Mouse (Mus musculus) gastrocnemius, postnatal 25 days (tissue): ENCODE results near the gene Nucb1. TPM values are rescaled to one million over a fixed set of nuclear protein-coding genes. Genes with fewer than 3 reads are reported as not detected.
"Not testable (repeated sequence)": the region's sequence is repeated elsewhere in the genome, so short reads cannot be mapped to it uniquely, and the experiment has no call there.

ENCODE experiments used
- DNase-seq: peaks from one replicate; pipeline ENCODE4 v3.0.0; 2022
- long read RNA-seq, 2 experiments: library from polyadenylated mRNA; stranded (forward); transcript quantifications; one replicate each; pipeline ENCODE4 v2.0.0; 2021
- total RNA-seq, 2 experiments: library from RNA; stranded (reverse); gene quantifications; 1 replicate in 1 of 2; 2 replicates in 1 of 2; pipeline ENCODE4 v1.2.3; 2021

The Nucb1 gene
- total RNA-seq = 10 to 100 TPM; 60.8 to 73.2 TPM
- long read RNA-seq, experiment 1, full-length matches to known transcripts = 40 of 59 reads
- long read RNA-seq, experiment 1, partial matches to known transcripts = 15 of 59 reads
- long read RNA-seq, experiment 1, other reads (novel, unspliced or antisense) = 4 of 59 reads
- long read RNA-seq, experiment 2, full-length matches to known transcripts = 57 of 69 reads
- long read RNA-seq, experiment 2, partial matches to known transcripts = 7 of 69 reads
- long read RNA-seq, experiment 2, other reads (novel, unspliced or antisense) = 5 of 69 reads

DNA sequence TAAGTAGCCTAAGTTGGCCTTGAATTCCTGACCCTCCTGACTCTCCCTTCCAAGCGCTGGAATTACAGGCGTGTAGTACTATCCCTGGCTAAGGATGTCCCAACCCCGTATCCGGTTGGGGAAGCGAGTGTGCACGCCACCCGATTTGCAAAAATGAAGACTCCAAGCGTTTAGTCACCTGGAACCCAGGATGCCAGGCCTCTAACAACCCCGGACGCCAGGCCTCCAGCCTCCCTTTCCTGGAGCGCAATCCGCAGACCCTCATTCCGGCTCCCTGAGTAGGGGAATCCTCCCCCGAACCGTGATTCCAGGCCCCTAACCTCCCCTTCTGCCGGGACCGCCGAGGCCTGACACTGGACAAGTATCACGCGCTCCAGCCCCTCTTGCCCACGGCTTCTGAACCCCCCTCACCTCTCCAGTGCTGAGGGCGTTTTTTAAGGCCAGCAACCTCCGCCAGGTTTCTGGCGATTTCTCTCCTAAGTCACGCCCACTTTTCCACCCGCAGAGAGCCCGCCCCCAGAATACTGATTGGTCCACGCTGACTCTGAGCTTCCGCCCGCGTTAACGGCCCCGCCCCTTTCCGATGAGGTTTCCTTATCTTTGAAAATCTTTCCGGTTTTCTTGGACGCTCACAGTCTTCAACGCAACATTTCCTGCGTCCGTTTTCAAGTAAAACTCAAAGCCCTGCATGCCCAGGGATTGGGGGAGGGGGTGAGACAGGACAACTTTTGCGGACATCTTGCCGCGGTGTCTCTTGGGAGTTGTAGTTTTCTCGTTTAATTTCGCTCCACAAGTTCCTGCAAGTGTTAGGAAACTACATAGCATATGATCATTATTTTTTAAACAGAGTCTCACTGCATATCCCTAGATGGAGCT, at the start of gene Nucb1:
TSS of gene Nucb1 (minus strand) at position 495 of the 876 bp plus-strand sequence.
- DNase-seq = peak; percentile 89

DNA sequence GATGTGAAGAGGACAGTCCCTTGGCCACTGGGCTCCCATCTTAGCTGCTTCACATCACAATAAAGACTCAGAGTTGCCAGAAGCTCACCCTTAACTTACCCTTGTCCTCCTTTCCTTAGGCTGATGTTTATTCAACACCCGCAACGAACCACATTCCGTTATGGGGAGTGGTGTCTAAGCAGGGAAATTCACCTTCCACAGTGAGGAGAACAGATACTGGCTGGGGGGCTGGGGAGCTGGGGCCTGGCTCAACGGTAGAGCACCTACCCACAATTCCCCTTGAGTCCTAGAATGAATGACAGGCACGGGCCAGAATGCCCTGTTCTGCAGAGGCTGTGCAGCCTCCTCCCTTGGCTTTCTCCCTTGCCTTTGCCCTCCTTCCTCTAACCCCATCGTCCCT, 48.7 kb upstream of the Nucb1 start:
- no peak for DNase-seq

DNA sequence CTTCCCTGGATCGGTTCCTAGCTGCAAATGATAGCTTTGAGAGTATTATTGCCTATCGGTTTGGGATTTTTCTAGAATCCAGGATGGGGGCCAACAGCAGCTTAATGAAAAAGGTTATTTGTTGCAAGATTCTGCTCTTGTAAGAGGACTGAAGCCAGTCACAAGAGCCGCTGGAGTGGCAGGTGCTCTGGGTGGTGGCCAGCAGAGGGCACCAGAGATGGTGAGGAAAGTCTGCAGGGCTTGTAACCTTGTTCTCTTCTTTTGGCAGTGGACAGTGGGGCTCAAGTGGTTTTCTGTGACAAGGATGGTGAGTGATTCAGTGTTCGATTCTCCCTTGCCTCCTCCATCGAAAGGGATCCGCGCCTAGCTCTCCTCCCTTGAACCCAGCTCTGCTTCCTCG, 45.6 kb upstream of the Nucb1 start:
- DNase-seq = peak; percentile 74

DNA sequence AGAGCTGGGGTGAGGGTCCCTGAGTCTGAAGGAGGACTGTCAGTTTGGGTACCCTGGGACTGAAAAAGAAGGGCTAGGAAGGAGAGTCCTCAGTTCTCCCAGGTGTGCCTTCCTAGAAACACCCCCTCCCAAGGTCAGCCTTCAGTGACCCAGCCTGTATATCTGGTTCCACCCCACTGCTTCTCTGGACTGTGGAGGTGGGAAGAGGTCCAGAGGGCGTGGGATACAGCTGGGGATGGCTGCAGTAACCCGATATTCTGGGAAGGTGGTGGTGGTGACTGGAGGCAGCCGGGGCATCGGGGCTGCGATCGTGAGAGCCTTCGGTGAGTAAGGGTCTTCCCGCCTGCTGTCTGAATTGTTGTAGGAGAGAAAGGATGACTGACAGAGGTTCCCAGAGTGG, 44.5 kb upstream of the Nucb1 start, which contains the start of gene Hsd17b14:
TSS of gene Hsd17b14 (plus strand) at position 150 of the 400 bp plus-strand sequence.
- DNase-seq = no peak

DNA sequence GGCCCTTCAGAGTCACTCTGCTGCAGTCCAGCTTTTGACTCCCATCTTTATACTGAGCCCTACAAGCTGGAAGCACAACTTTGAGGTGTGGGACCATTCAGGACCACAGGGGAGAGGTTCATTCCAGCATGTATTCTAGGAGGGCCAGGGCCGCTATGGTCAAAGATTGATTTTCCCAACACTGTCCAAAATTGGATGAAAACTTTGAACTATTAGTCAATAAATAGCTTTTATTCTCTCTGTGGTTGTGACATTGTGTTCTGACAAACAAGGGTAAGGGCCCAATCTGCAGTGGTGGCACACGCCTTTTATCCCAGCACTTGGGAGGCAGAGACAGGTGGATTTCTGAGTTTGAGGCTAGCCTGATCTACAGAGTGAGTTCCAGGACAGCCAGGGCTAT, 43.8 kb upstream of the Nucb1 start:
- no peak for DNase-seq

DNA sequence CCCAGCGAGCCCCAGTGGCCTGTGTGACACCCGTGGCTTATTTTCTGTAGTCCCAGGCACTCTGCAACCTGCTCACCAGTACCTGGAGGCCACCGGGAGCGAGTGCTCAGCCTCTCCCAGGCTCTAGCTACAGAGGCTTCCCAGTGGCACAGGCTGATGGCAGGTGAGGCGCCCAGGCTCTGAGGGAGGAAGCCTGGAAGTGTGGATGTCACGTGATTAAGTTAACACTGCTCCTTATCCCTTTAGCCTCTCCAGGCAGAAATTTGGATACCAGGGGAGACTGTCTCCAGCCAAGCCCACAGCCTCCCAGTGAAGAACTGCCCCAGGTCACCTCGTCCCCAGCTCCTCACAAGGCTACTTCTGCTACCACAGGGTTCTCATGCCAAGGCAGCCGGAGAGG, 43.3 kb upstream of the Nucb1 start:
- no peak for DNase-seq

DNA sequence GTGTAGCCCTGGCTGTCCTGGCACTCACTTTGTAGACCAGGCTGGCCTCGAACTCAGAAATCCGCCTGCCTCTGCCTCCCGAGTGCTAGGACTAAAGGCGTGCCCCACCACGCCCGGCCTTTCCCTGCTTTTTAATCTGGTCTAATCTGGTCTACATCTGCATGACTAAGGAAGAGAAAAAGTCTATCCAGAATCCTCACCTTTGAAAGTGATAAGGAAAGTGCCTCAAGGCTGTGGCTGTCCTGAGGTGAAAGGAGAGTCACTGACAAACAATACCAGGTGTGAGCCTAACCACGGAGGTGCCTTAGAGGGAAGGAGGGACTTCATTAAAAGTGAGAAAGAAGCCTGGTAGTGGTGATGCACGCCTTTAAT, 41.3 kb upstream of the Nucb1 start:
- no peak for DNase-seq

DNA sequence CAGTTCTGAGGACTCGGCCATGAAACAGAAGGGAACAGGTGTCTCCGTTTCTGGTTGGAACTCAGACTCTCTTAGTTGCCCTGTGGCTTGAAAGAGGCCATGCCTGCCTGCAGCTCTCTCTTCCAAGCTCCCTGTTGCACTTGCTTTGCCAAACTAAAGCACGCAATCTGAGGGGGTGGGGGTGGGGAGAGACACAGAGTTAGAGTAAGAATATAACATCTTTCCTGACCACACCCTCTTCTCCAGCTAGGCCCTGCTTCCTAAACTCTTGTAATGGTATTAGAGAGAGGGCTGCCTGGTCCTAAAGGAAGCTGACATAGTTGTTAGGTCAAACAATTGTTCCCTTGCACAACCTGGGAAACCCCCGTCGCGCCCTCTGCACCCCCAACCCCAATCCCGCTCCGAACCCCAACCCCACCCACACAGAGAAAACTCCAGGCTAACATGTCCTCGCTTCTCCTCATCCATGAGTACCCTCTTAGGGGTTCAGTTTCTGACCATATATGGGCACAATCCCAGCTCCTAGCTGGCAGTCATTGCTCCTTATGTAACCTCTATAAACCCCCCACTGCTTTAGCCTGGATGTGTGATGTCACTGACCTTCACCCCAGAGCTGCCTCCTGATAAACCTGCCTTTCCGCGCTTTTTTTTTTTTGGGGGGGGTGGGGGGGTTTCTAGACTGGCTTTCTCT, 40.8 kb upstream of the Nucb1 start:
- DNase-seq = no peak

DNA sequence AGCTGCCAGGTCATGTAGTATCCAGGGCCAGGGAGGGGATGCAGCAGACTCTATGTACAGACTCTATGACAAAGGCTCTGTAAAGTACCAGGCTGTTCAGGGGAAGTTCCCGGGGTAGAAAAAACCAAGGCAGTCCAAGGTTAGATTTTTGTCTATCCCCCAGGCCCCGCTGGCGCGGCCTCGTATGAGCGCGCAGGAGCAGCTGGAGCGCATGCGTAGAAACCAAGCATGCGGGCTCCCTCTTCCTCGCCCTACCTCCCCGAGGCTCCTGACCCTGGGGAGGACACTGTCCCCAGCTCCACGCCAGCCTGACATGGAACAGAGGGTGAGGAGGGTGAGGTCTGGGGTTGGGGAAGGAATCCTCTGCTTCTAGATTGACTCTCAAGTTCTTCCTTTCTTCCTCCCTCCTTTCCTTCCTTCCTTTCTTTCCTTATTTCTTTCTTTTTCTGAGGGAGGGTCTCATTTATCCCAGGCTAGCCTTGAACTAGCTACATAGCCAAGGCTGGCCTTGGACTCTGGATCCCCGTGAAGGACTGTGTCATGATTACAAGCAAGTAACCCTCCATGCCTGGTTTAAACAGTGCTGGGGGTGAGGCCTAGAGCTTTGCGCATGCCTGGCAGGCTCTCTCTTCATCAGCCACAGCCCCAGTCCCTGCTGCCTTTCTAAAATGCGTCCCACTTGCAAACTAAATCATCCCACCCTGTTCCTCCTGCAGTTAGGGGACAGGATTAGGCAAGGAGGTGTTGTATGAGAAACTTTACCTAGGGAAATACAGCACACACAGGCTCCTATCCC, 39.6 kb upstream of the Nucb1 start:
- DNase-seq = no peak

DNA sequence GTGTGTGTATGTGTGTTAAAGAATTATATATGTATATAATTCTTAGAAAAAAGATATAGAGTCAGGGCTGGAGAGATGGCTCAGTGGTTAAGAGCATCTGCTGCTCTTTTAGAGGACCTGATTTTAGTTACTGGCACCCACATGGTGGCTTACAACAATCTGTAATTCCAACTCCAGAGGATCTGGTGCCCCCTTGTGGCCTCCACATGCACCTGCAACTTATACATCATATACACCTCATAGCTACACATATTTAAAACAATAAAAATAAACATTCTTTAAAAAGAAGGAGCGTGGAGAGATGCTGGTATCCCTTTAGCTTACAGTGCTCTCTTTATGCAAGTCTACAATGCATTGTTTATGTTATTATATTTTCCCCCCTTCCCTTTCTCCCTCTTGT, 34.3 kb upstream of the Nucb1 start:
- DNase-seq = no peak

DNA sequence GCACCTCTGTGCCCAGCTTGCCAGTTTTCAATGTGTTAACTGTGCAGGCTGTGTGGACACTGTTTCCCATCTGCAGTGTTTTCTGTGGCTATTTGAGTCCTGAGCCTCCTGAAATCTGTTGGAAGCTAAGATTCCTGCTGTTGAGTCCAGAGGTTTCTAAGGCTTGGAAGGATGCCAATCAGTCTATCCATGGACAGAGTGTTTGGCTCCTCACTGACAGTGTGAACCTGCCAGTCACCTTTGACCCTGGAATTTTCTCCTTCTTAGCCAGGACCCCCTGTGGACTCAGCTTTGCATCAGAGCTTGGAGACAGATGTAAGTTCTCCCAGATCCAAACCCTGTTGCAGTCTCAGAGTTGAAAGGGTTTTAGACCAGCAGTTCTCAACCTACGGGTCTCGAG, 30.0 kb upstream of the Nucb1 start:
- DNase-seq = no peak

DNA sequence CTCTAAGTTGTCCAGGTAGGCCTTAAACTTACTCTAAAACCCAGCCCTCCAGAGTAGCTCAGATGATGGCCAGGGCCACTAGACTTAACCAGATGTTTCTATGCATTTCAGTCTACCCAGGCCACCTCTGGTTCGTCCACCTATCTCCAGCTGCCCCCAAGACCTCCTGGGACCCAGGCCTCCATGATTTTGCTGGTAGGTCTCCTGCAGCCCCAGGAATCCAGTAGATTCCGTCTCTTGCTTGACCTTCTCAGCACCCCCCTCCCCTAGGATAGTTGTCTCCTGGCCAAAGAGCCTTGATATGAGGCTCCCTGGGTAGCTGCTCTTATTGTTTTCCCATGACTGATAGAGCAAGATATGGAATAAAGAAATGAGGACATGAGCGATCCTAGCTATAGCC, 28.9 kb upstream of the Nucb1 start:
- DNase-seq = no peak

DNA sequence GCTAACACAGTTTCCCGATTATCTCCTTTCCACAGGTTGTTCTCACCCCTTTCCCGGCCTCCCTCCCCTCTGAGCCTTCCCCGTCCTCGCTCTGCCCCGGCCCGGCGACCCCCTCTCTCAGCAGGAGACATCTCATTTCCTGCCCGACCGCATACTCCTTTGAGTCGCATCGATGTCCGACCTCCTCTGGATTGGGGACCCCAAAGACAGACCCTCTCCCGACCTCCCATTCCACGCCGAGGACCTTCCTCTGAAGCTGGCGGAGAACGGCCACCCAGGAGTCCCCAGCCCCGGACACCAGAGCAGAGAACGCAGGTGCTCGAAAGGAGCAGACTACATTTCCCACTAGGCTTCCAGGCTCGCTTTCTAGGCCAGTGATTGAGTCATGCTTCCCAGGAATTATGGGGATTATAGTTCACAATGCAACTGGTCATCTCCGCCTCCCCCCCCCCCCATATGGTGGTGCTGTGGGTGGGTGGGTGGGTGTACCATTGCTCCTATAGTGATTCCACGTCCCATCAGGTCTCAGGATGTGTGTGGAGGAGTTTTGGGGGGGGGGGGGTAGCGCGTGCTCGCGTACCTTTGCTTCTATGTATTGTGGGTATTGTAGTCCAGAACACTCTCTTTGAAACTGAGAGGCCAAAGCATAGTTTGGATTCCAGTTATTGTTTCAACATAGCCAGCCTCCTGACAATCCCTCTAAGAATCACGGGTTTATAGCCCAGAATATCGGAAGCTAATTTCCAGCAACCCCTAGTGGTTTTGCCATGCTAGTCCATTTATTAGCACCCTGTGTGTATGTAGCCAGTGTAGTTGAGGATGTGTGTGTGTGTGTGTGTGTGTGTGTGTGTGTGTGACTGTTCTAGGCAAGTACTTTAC, 28.2 kb upstream of the Nucb1 start:
- no peak for DNase-seq

DNA sequence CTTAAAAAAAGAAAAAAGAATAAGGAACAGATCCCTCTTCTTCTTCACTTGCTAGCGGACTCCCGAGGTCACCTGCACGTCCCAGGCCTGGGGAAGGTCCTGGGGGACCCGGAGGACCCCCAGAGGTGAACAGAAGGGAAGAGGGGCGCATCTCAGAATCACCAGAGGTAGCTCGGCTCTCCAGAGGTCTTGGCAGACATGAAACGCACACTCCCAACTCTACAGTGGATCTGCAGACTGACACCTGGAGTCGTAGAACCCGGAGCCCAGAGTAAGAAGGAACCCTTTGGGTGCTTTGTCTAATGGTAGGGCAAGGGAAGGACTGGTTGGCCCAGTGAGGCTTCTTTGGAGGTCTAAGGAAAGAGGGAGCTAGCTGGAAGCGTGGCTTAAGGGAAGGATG, 27.4 kb upstream of the Nucb1 start:
- no peak for DNase-seq

DNA sequence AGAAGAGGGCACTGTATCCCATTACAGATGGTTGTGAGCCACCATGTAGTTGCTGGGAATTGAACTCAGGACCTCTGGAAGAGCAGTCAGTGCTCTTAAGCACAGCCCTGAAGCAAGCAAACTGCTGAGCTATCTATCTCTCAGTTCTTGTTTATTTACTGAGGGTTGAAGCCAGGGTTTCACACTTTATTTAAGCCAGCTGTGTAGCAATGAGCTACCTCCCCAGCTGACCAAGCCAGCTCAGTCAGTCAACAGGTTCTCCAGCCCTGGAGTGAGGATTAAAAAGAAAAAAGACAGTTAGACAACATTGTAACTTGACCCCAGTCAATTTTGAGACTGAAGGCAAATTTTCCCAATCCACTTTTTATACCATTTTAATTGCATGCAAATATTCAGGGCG, 25.5 kb upstream of the Nucb1 start:
- no peak for DNase-seq

DNA sequence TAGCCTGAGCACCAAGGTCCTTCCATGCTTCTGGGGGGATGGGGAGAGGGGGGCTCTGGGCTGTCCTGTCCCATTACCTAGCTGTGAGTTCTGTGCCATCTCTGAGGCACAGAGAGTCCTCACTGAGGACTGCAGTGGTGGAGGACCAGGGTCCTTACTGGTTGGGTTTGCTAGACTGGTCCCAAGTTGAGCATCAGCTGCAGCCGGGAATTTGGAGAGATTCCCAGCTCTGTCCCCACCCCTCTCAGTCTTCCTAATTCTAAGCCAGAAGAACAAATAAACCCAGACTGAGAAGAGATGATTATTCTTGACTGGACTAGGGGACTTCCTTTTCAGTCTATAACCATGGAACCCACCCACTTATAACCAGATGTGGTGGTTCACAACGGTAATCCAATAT, 20.4 kb upstream of the Nucb1 start:
- no peak for DNase-seq

DNA sequence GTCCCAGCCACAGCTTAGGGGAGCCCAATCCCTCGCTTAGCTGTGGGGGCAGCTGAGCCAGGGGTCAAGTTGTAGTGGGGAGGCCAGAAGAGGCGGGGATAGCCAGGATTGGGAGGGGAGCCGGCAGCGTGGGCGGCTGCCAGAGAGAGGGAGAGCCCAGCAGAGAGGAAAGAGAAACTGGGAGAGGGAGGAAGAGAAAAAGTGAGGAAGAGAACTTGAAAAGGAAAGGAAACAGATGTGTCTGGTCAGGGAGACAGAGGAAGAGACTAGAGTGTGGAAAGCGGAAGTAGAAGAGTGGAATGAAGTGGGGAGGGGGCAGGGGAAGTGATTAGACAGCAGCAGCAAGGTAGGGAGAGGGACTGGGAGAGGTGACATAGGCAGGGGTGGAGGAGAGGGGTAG, 19.3 kb upstream of the Nucb1 start:
- DNase-seq = peak; percentile 42

DNA sequence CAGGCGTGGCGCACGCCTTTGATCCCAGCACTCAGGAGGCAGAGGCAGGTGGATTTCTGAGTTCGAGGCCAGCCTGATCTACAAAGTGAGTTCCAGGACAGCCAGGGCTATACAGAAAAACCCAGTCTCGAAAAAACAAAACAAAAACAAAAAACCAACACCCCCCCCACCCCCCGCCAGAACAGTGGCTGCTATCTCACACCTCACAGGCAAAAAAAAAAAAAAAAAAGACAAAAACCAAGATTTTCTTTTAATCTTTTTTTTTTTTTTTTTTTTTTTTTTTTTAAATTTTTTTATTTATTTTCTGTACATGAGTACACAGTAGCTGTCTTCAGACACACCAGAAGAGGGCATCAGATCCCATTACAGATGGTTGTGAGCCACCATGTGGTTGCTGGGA, 17.0 kb upstream of the Nucb1 start:
- not testable (repeated sequence) for DNase-seq

DNA sequence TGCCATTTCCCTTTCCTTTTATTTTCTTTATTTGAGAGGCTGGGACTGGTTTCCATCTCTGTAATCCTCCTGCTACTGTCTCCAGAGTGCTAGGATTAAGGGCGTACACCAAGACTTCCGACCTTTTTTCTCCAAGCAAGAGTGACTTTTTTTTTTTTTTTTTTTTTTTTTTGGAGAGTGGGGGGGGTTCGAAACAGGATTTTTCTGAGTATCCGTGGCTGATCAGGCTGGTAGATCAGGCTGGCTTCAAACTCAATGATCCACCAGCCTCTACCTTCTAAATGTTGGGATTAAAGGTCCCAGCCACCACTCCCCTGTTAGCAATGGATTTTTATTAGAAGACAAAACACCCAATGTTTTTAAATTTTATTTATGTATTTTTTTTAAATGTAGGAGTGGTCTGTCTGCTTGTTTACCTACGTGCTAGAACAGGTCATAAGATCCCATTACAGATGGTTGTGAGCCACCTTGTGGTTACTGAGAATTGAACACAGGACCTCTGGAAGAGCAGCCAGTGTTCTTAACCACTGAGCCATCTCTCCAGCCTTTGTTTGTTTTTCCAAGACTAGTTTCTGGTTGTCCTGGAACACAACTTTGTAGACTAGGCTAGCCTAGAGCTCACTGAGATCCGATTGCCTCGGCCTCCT, 16.4 kb upstream of the Nucb1 start:
- DNase-seq = no peak

DNA sequence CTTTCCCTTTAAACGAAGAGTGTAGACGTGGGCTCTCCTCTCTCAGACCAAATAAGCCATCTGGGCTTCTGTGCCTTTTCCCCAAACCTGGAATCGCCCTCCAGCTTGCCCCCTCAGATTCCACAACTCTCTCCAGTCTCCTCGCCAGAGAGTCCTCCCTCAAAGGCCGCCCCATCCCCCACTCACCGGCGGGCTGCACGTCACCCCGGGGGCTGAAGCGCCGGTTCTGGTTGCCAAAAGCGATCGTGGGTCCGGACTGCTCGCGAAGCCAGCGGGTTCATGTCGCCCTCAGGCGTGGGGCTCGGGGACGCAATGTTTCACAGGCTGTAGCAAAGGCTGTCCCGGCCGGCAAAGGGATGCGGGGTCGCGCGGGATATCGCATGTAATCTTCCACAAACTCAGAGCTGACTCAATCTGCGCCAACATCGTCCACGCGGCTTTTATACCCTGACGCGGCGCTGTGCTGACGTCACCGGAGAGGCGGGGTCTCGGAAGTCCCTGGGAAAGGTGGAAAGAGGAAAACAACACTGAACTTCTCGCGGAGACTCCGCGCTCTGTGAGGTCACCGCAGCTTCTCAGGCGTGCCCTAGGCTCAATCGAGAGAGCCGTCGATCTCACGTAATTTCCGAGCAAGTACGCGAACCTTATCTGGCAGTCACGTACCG, 15.7 kb upstream of the Nucb1 start, which contains the start of the genes Ppp1r15a and Plekha4:
TSS of gene Ppp1r15a (minus strand) at position 460 of the 665 bp plus-strand sequence.
TSS of gene Plekha4 (plus strand) at position 522 of the 665 bp plus-strand sequence.
- DNase-seq = peak; percentile 92
